Mouse (Mus musculus): ENCODE measurements around the gene Gucy2c. TPM values are rescaled to one million over a fixed set of nuclear protein-coding genes. Genes with fewer than 3 reads are reported as not detected.

Gucy2c gene
- total RNA-seq, 2 experiments from 2014 or later, result not detected

GRCm38 (mm10) chr6:136745586-136745985, 36.0 kb downstream of the Gucy2c start:
- no peak for ATAC-seq (replicated peaks; ENCODE audit: low FRiP score, poor library complexity, severe bottlenecking)

- ATAC-seq (replicated peaks; ENCODE audit: low FRiP score, poor library complexity, severe bottlenecking), result no peak
Measured at GRCm38 (mm10) chr6:136743729-136744128, 37.8 kb downstream of the Gucy2c start.

GRCm38 (mm10) chr6:136742352-136743118, 39.0 kb downstream of the Gucy2c start:
- peak; percentile 92 for ATAC-seq (replicated peaks; ENCODE audit: low FRiP score, poor library complexity, severe bottlenecking)

GRCm38 (mm10) chr6:136741281-136741680, 40.3 kb downstream of the Gucy2c start:
- ATAC-seq (replicated peaks; ENCODE audit: low FRiP score, poor library complexity, severe bottlenecking), result no peak

- ATAC-seq (replicated peaks; ENCODE audit: low FRiP score, poor library complexity, severe bottlenecking), result no peak
Measured at GRCm38 (mm10) chr6:136735766-136736165, 45.8 kb downstream of the Gucy2c start.

GRCm38 (mm10) chr6:136728144-136728543, 53.4 kb downstream of the Gucy2c start:
- ATAC-seq (replicated peaks; ENCODE audit: low FRiP score, poor library complexity, severe bottlenecking), result no peak

GRCm38 (mm10) chr6:136723171-136723570, 58.4 kb downstream of the Gucy2c start:
- no peak for ATAC-seq (replicated peaks; ENCODE audit: low FRiP score, poor library complexity, severe bottlenecking)

- ATAC-seq (replicated peaks; ENCODE audit: low FRiP score, poor library complexity, severe bottlenecking), result no peak
Measured at GRCm38 (mm10) chr6:136722565-136722964, 59.0 kb downstream of the Gucy2c start.

- no peak for ATAC-seq (replicated peaks; ENCODE audit: low FRiP score, poor library complexity, severe bottlenecking)
Measured at GRCm38 (mm10) chr6:136721925-136722324, 59.6 kb downstream of the Gucy2c start.

- no peak for ATAC-seq (replicated peaks; ENCODE audit: low FRiP score, poor library complexity, severe bottlenecking)
Measured at GRCm38 (mm10) chr6:136720436-136720835, 61.1 kb downstream of the Gucy2c start.

GRCm38 (mm10) chr6:136715881-136716431, 65.6 kb downstream of the Gucy2c start:
- ATAC-seq (replicated peaks; ENCODE audit: low FRiP score, poor library complexity, severe bottlenecking), result no peak

GRCm38 (mm10) chr6:136714097-136714496, 67.5 kb downstream of the Gucy2c start:
- no peak for ATAC-seq (replicated peaks; ENCODE audit: low FRiP score, poor library complexity, severe bottlenecking)

GRCm38 (mm10) chr6:136710408-136710807, 71.2 kb downstream of the Gucy2c start:
- ATAC-seq (replicated peaks; ENCODE audit: low FRiP score, poor library complexity, severe bottlenecking), result no peak

GRCm38 (mm10) chr6:136708597-136708996, 73.0 kb downstream of the Gucy2c start:
- ATAC-seq (replicated peaks; ENCODE audit: low FRiP score, poor library complexity, severe bottlenecking), result no peak

- ATAC-seq (replicated peaks; ENCODE audit: low FRiP score, poor library complexity, severe bottlenecking), result no peak
Measured at GRCm38 (mm10) chr6:136701878-136702277, 79.7 kb downstream of the Gucy2c start.

- no peak for ATAC-seq (replicated peaks; ENCODE audit: low FRiP score, poor library complexity, severe bottlenecking)
Measured at GRCm38 (mm10) chr6:136701185-136701584, 80.4 kb downstream of the Gucy2c start.

GRCm38 (mm10) chr6:136691314-136691713, 90.3 kb downstream of the Gucy2c start:
- ATAC-seq (replicated peaks; ENCODE audit: low FRiP score, poor library complexity, severe bottlenecking), result 0 out of 2 replicates have a peak, but pooled peaks have one; percentile 49

GRCm38 (mm10) chr6:136690527-136690926, 91.0 kb downstream of the Gucy2c start:
- no peak for ATAC-seq (replicated peaks; ENCODE audit: low FRiP score, poor library complexity, severe bottlenecking)

- no peak for ATAC-seq (replicated peaks; ENCODE audit: low FRiP score, poor library complexity, severe bottlenecking)
Measured at GRCm38 (mm10) chr6:136689790-136690413, 91.7 kb downstream of the Gucy2c start.

GRCm38 (mm10) chr6:136685433-136685832, 96.1 kb downstream of the Gucy2c start:
- no peak for ATAC-seq (replicated peaks; ENCODE audit: low FRiP score, poor library complexity, severe bottlenecking)
